ENCODE assay signal across 19 mouse cellular contexts in the genomic region with DNA sequence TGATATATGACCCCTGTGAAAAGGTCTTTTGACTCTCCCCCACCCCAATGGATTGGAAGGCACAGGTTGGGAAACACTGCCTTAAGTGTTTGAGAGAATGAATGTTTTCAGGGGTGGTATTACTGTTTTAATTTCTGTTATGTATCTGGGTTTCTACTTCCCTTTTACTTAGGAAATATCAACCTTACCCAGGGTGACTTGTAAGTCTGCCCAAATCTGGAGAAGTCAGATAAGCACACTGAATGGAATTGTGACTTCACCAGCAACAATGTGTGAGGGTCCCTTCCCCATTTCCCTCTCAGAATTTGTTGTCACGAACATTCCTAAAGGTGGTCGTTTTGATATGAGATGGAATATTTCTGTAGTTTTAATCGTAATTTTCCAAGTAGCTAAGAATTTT. TPM values are rescaled to one million over a fixed set of nuclear protein-coding genes. Genes with fewer than 3 reads are reported as not detected.
DNase-seq lines count a peak whose midpoint lies in the region; ATAC-seq lines count a peak whose summit lies in the region.
"Had no signal": no experiment of that assay in that cellular context is flagged by ENCODE, and none has a peak within 500 bp of the region (broad histone marks: within the 10 kb centered on the region; RNA-seq: fewer than 3 reads in every experiment).

No protein-coding gene starts in this region.

- peak; percentile 42 for ATAC-seq in granulocyte monocyte progenitor cell, adult 5-6 weeks (replicated peaks; ENCODE audit: poor library complexity, severe bottlenecking)
- peak; percentile 91 for ATAC-seq in megakaryocyte progenitor cell, adult 5-6 weeks (replicated peaks; ENCODE audit: poor library complexity)
- ATAC-seq: forebrain, embryonic 14.5 days; forebrain, embryonic 16.5 days had no signal

- peak; percentile 43 for DNase-seq in 416B (ENCODE audit: low read depth)
- peak; percentile 94 for DNase-seq in MEL-GATA-1-ER (ENCODE audit: extremely low read depth, low read depth)
- no peak for DNase-seq in adrenal gland, postnatal 4 days (ENCODE audit: low spot score in 2 of 2)
- no peak for DNase-seq in thymus, postnatal 14 days
- no peak for DNase-seq in adipocyte (ENCODE audit: low spot score)
- DNase-seq: adrenal gland, adult 8-10 months; adrenal gland, postnatal 14 days; adrenal gland, postnatal 36 days; cerebellum, adult 11 months; cerebellum, adult 18-20 months; cerebellum, adult 8-10 months; cerebellum, adult 9-11 months; cerebellum, postnatal 14 days; cerebellum, postnatal 36 days had no signal

RNA-seq across cellular contexts. Expression of a gene that starts 17.0 kb away (rescaled TPM):
- total RNA-seq in granulocyte monocyte progenitor cell, adult 5-6 weeks (2014; fragmentation: Nextera tagmentation), result not detected in 2 replicates
- total RNA-seq in granulocyte monocyte progenitor cell, adult 5-6 weeks (2017), result not detected in 2 replicates
- not detected in 2 replicates for total RNA-seq in megakaryocyte progenitor cell, adult 5-6 weeks (2015)
- total RNA-seq in megakaryocyte progenitor cell, adult 5-6 weeks (2017), result not detected in 2 replicates
- total RNA-seq in adrenal gland, postnatal 4 days (2021), result not detected
- total RNA-seq: adrenal gland, adult 8-10 months; adrenal gland, postnatal 14 days; adrenal gland, postnatal 36 days had no signal

RNA-seq across cellular contexts. Expression of a gene that starts 17.6 kb away (rescaled TPM):
- not detected in 2 replicates for total RNA-seq in granulocyte monocyte progenitor cell, adult 5-6 weeks (2014; fragmentation: Nextera tagmentation)
- not detected in 2 replicates for total RNA-seq in granulocyte monocyte progenitor cell, adult 5-6 weeks (2017)
- total RNA-seq in megakaryocyte progenitor cell, adult 5-6 weeks (2015), result not detected in 2 replicates
- not detected in 2 replicates for total RNA-seq in megakaryocyte progenitor cell, adult 5-6 weeks (2017)
- total RNA-seq in adrenal gland, postnatal 4 days (2021), result not detected
- total RNA-seq: adrenal gland, adult 18-20 months; adrenal gland, adult 8-10 months; adrenal gland, postnatal 14 days; adrenal gland, postnatal 36 days had no signal

Comparison
In these comparisons a context has a peak if more than half of its experiments do, and no peak if none do; other contexts are left out.
1. DNase-seq: peak in 416B (single experiment) and MEL-GATA-1-ER (single experiment); none in adrenal gland, postnatal 4 days (0 of 2), thymus, postnatal 14 days (single experiment) and adipocyte (single experiment).